ENCODE assay signal across 13 mouse cellular contexts in genomic region chr7:19230041-19230580, GRCm38 (mm10). TPM values are rescaled to one million over a fixed set of nuclear protein-coding genes. Genes with fewer than 3 reads are reported as not detected.
DNase-seq lines count a peak whose midpoint lies in the region; ATAC-seq lines count a peak whose summit lies in the region.
"Had no signal": no experiment of that assay in that cellular context is flagged by ENCODE, and none has a peak within 500 bp of the region (broad histone marks: within the 10 kb centered on the region; RNA-seq: fewer than 3 reads in every experiment).

No protein-coding gene starts in this region.

- no peak for DNase-seq in heart, postnatal 25 days (ENCODE audit: low spot score)
- DNase-seq in embryonic facial prominence, embryonic 11.5 days (ENCODE audit: low spot score), result no peak
- no peak for DNase-seq in right cerebral cortex, postnatal 4 days
- no peak for DNase-seq in layer of hippocampus, adult 9-11 months
- DNase-seq: adrenal gland, postnatal 25 days; gastrocnemius, postnatal 10 days; right cerebral cortex, postnatal 14 days; thymus, postnatal 36 days had no signal

- peak overlapping the region; percentile 69 for H3K4me2 ChIP-seq in heart, embryonic 15.5 days
- no peak overlapping the region for H3K4me2 ChIP-seq in embryonic facial prominence, embryonic 11.5 days (ENCODE audit: low read depth, low read length)
- H3K4me2 ChIP-seq in hindbrain, embryonic 13.5 days, result peak overlapping the region; percentile 85
- peak overlapping the region; percentile 70 for H3K4me2 ChIP-seq in liver, embryonic 12.5 days

- no peak overlapping the region for H3K27ac ChIP-seq in heart, embryonic 15.5 days
- H3K27ac ChIP-seq in embryonic facial prominence, embryonic 11.5 days (replicated peaks; ENCODE audit: low read depth, low read length), result no peak overlapping the region
- no peak overlapping the region for H3K27ac ChIP-seq in hindbrain, embryonic 13.5 days
- peak overlapping the region; percentile 92 for H3K27ac ChIP-seq in liver, embryonic 12.5 days

- ATAC-seq in heart, embryonic 15.5 days (replicated peaks; ENCODE audit: insufficient number of reproducible peaks, insufficient read depth, low FRiP score, low read depth), result no peak
- ATAC-seq in embryonic facial prominence, embryonic 11.5 days (replicated peaks; ENCODE audit: insufficient number of reproducible peaks, low FRiP score, low TSS enrichment, low read depth), result no peak
- no peak for ATAC-seq in hindbrain, embryonic 13.5 days (ENCODE audit: low FRiP score)
- no peak for ATAC-seq in liver, embryonic 12.5 days

- no peaks in the 10 kb centered on the region for H3K9me3 ChIP-seq in heart, embryonic 15.5 days (replicated peaks)
- no peaks in the 10 kb centered on the region for H3K9me3 ChIP-seq in embryonic facial prominence, embryonic 11.5 days (replicated peaks; ENCODE audit: control insufficient read depth, low read length)
- H3K9me3 ChIP-seq in hindbrain, embryonic 13.5 days, result no peaks in the 10 kb centered on the region
- H3K9me3 ChIP-seq in liver, embryonic 12.5 days (replicated peaks), result no peaks in the 10 kb centered on the region
- H3K9me3 ChIP-seq: G1E had no signal

- no peaks in the 10 kb centered on the region for H3K27me3 ChIP-seq in heart, embryonic 15.5 days
- no peaks in the 10 kb centered on the region for H3K27me3 ChIP-seq in embryonic facial prominence, embryonic 11.5 days (ENCODE audit: control insufficient read depth, insufficient read depth, low read length)
- no peaks in the 10 kb centered on the region for H3K27me3 ChIP-seq in hindbrain, embryonic 13.5 days
- no peaks in the 10 kb centered on the region for H3K27me3 ChIP-seq in liver, embryonic 12.5 days (replicated peaks)

- H3K4me1 ChIP-seq in heart, embryonic 15.5 days (replicated peaks), result peaks cover 33% of the 10 kb centered on the region
- no peaks in the 10 kb centered on the region for H3K4me1 ChIP-seq in embryonic facial prominence, embryonic 11.5 days (ENCODE audit: control insufficient read depth, insufficient read depth, low read length)
- H3K4me1 ChIP-seq in hindbrain, embryonic 13.5 days (replicated peaks), result peaks cover 30% of the 10 kb centered on the region
- H3K4me1 ChIP-seq in liver, embryonic 12.5 days, result peaks cover 62% of the 10 kb centered on the region

- no peak overlapping the region for H3K4me3 ChIP-seq in heart, embryonic 15.5 days
- H3K4me3 ChIP-seq in embryonic facial prominence, embryonic 11.5 days (ENCODE audit: low read depth, low read length), result no peak overlapping the region
- H3K4me3 ChIP-seq in hindbrain, embryonic 13.5 days, result peak overlapping the region; percentile 64
- H3K4me3 ChIP-seq in liver, embryonic 12.5 days, result peak overlapping the region; percentile 76

- 91% methylated on average over 2 of the region's 2 CpGs for WGBS in heart, embryonic 15.5 days
- 100% methylated on average over 2 of the region's 2 CpGs for WGBS in embryonic facial prominence, embryonic 11.5 days
- WGBS in hindbrain, embryonic 13.5 days, result 98% methylated on average over 2 of the region's 2 CpGs
- 82% methylated on average over 2 of the region's 2 CpGs for WGBS in liver, embryonic 12.5 days (ENCODE audit: insufficient replicate concordance)

- 0 out of 2 replicates have a peak overlapping the region, but pooled peaks have one; percentile 2 for H3K9ac ChIP-seq in heart, embryonic 15.5 days
- 0 out of 2 replicates have a peak overlapping the region, but pooled peaks have one; percentile 22 for H3K9ac ChIP-seq in embryonic facial prominence, embryonic 11.5 days (replicated peaks; ENCODE audit: low read length)
- H3K9ac ChIP-seq in hindbrain, embryonic 13.5 days, result peak overlapping the region; percentile 82
- peak overlapping the region; percentile 78 for H3K9ac ChIP-seq in liver, embryonic 12.5 days

- intact Hi-C loops in heart, postnatal 25 days (cut with DNase I), result no loop called here

- peaks cover 15% of the 10 kb centered on the region; the same call in 1 of the 2 replicates for H3K36me3 ChIP-seq in heart, embryonic 15.5 days
- no peaks in the 10 kb centered on the region for H3K36me3 ChIP-seq in embryonic facial prominence, embryonic 11.5 days (replicated peaks; ENCODE audit: control insufficient read depth, insufficient read depth, low read depth, low read length)
- H3K36me3 ChIP-seq in hindbrain, embryonic 13.5 days, result peaks cover 20% of the 10 kb centered on the region
- peaks cover 54% of the 10 kb centered on the region for H3K36me3 ChIP-seq in liver, embryonic 12.5 days

RNA-seq across cellular contexts. Expression of gene Opa3, which starts 2.0 kb away (rescaled TPM):
- polyA plus RNA-seq in heart, embryonic 15.5 days (2015; fragmentation: Nextera tagmentation; extraction: Ambion mirVana), result 33.8 and 37.9 TPM in 2 replicates
- total RNA-seq in heart, postnatal 25 days (2021), result 10 to 100 TPM; 57.6 to 59.3 TPM
- 39.5 and 45.5 TPM in 2 replicates for polyA plus RNA-seq in embryonic facial prominence, embryonic 11.5 days (2014; fragmentation: Nextera tagmentation; extraction: Ambion mirVana)
- polyA plus RNA-seq in hindbrain, embryonic 13.5 days (2015; fragmentation: Nextera tagmentation; extraction: Ambion mirVana), result 36.9 and 37.1 TPM in 2 replicates
- 22.1 and 23.3 TPM in 2 replicates for polyA plus RNA-seq in liver, embryonic 12.5 days (2016; fragmentation: Nextera tagmentation; extraction: Ambion mirVana)

RNA-seq across cellular contexts. Expression of gene Gpr4, which starts 17.8 kb away (rescaled TPM):
- 2.1 and 2.2 TPM in 2 replicates for polyA plus RNA-seq in heart, embryonic 15.5 days (2015; fragmentation: Nextera tagmentation; extraction: Ambion mirVana)
- total RNA-seq in heart, postnatal 25 days (2021), result 1 to 10 TPM; 8.6 to 9.4 TPM
- 1.4 and 1.8 TPM in 2 replicates for polyA plus RNA-seq in embryonic facial prominence, embryonic 11.5 days (2014; fragmentation: Nextera tagmentation; extraction: Ambion mirVana)
- polyA plus RNA-seq in hindbrain, embryonic 13.5 days (2015; fragmentation: Nextera tagmentation; extraction: Ambion mirVana), result 1.8 and 2.3 TPM in 2 replicates
- 0.51 and 0.62 TPM in 2 replicates for polyA plus RNA-seq in liver, embryonic 12.5 days (2016; fragmentation: Nextera tagmentation; extraction: Ambion mirVana)
- total RNA-seq: common myeloid progenitor, adult 5-6 weeks had no signal

RNA-seq across cellular contexts. Expression of gene Vasp, which starts 41.5 kb away (rescaled TPM):
- 81.2 and 81.6 TPM in 2 replicates for polyA plus RNA-seq in heart, embryonic 15.5 days (2015; fragmentation: Nextera tagmentation; extraction: Ambion mirVana)
- total RNA-seq in heart, postnatal 25 days (2021), result 10 to 100 TPM; 35.7 to 39.4 TPM
- polyA plus RNA-seq in embryonic facial prominence, embryonic 11.5 days (2014; fragmentation: Nextera tagmentation; extraction: Ambion mirVana), result 53.2 and 54.9 TPM in 2 replicates
- 38.5 and 39.7 TPM in 2 replicates for polyA plus RNA-seq in hindbrain, embryonic 13.5 days (2015; fragmentation: Nextera tagmentation; extraction: Ambion mirVana)
- polyA plus RNA-seq in liver, embryonic 12.5 days (2016; fragmentation: Nextera tagmentation; extraction: Ambion mirVana), result 61.1 and 61.5 TPM in 2 replicates

RNA-seq across cellular contexts. Expression of gene Ppm1n, which starts 49.8 kb away (rescaled TPM):
- polyA plus RNA-seq in heart, embryonic 15.5 days (2015; fragmentation: Nextera tagmentation; extraction: Ambion mirVana), result 0.11 and 0.16 TPM in 2 replicates
- total RNA-seq in heart, postnatal 25 days (2021), result not detected
- polyA plus RNA-seq in embryonic facial prominence, embryonic 11.5 days (2014; fragmentation: Nextera tagmentation; extraction: Ambion mirVana), result not detected in 2 replicates
- 0.49 and 0.69 TPM in 2 replicates for polyA plus RNA-seq in hindbrain, embryonic 13.5 days (2015; fragmentation: Nextera tagmentation; extraction: Ambion mirVana)
- polyA plus RNA-seq in liver, embryonic 12.5 days (2016; fragmentation: Nextera tagmentation; extraction: Ambion mirVana), result not detected in 2 replicates
- total RNA-seq: adrenal gland, postnatal 25 days; common myeloid progenitor, adult 5-6 weeks; G1E; gastrocnemius, postnatal 10 days had no signal
- polyA plus RNA-seq: G1E had no signal

RNA-seq across cellular contexts. Expression of gene Rtn2, which starts 52.3 kb away (rescaled TPM):
- 27.2 TPM in 2 replicates for polyA plus RNA-seq in heart, embryonic 15.5 days (2015; fragmentation: Nextera tagmentation; extraction: Ambion mirVana)
- total RNA-seq in heart, postnatal 25 days (2021), result 100 to 1,000 TPM; 124 to 136 TPM
- 15.8 and 17.5 TPM in 2 replicates for polyA plus RNA-seq in embryonic facial prominence, embryonic 11.5 days (2014; fragmentation: Nextera tagmentation; extraction: Ambion mirVana)
- 101 and 104 TPM in 2 replicates for polyA plus RNA-seq in hindbrain, embryonic 13.5 days (2015; fragmentation: Nextera tagmentation; extraction: Ambion mirVana)
- polyA plus RNA-seq in liver, embryonic 12.5 days (2016; fragmentation: Nextera tagmentation; extraction: Ambion mirVana), result 5.1 and 5.6 TPM in 2 replicates

Comparison
In these comparisons a context has a peak if more than half of its experiments do, and no peak if none do; other contexts are left out.
1. H3K4me3 ChIP-seq: peak in hindbrain, embryonic 13.5 days (single experiment) and liver, embryonic 12.5 days (single experiment); none in heart, embryonic 15.5 days (single experiment) and embryonic facial prominence, embryonic 11.5 days (single experiment).
2. H3K9ac ChIP-seq: peak in every context shown above with its lines; median percentile 82 in hindbrain, embryonic 13.5 days; 78 in liver, embryonic 12.5 days; 22 in embryonic facial prominence, embryonic 11.5 days; 2 in heart, embryonic 15.5 days.